Mouse (Mus musculus): Measurements from ENCODE around the gene March6.

- no peak for TF ChIP-seq CTCF (IDR thresholded peaks at IDR 0.05; ENCODE audit: low read depth)
- TF ChIP-seq EP300 (IDR thresholded peaks at IDR 0.05; ENCODE audit: low read depth), result no peak
Observed at GRCm38 (mm10) chr15:31426066-31426706, 104.7 kb downstream of the March6 start.
